Mouse (Mus musculus) brain, embryonic 14.5 days (tissue): ENCODE measurements around the gene Msantd3. TPM values are rescaled to one million over a fixed set of nuclear protein-coding genes. Genes with fewer than 3 reads are reported as not detected.

Experiments
- DNase-seq: peaks from one replicate; pipeline ENCODE4 v3.0.0-alpha.2; 2011; ENCODE audit warnings: low read depth
- CTCF ChIP-seq: fragments of 200-500 bp; IDR thresholded peaks from 2 replicates; pipeline ENCODE4 v1.5.1; 2012; ENCODE audit warnings: inconsistent platforms, mild to moderate bottlenecking, moderate library complexity, borderline replicate concordance; ENCODE audit not compliant: insufficient read depth, insufficient read length; ENCODE audit errors: extremely low read depth
- POLR2A ChIP-seq: fragments of 200-500 bp; IDR thresholded peaks from 2 replicates; pipeline ENCODE4 v1.6.1; 2012; ENCODE audit warnings: mild to moderate bottlenecking, inconsistent platforms, borderline replicate concordance; ENCODE audit not compliant: poor library complexity, insufficient read depth, insufficient read length, severe bottlenecking; ENCODE audit errors: extremely low read depth
- polyA plus RNA-seq: library from polyadenylated mRNA; depleted of rRNA; stranded (reverse); fragments of >200 nt; gene quantifications from 2 replicates; pipeline ENCODE4 v1.2.3, GENCODE M21; 2012; rRNA removed

The Msantd3 gene
- polyA plus RNA-seq, result 54.0 and 55.9 TPM in 2 replicates

- TF ChIP-seq POLR2A (peak; percentile 34), CTCF (no peak)
- peak; percentile 84 for DNase-seq
Observed at GRCm38 (mm10) chr4:48539841-48540575, at the start of gene Msantd3. Msantd3 (plus strand) TSS chr4:48539935.

- no peak for TF ChIP-seq CTCF
- no peak for TF ChIP-seq POLR2A
- peak; percentile 67 for DNase-seq
Observed at GRCm38 (mm10) chr4:48491290-48491743, 48.4 kb upstream of the Msantd3 start.

- no peak for TF ChIP-seq POLR2A
- TF ChIP-seq CTCF, result no peak
- DNase-seq, result no peak
Observed at GRCm38 (mm10) chr4:48492510-48492909, 47.2 kb upstream of the Msantd3 start.

- no peak for TF ChIP-seq POLR2A
- TF ChIP-seq CTCF, result no peak
- no peak for DNase-seq
Observed at GRCm38 (mm10) chr4:48510861-48511260, 28.9 kb upstream of the Msantd3 start.

- DNase-seq, result no peak
- TF ChIP-seq CTCF (no peak), POLR2A (no peak)
Observed at GRCm38 (mm10) chr4:48529559-48529958, 10.2 kb upstream of the Msantd3 start.

GRCm38 (mm10) chr4:48531804-48532601 is 7.7 kb upstream of the Msantd3 start:
- TF ChIP-seq CTCF, result no peak
- no peak for TF ChIP-seq POLR2A
- no peak for DNase-seq

GRCm38 (mm10) chr4:48536275-48536674 is 3.5 kb upstream of the Msantd3 start:
- no peak for TF ChIP-seq CTCF
- TF ChIP-seq POLR2A, result no peak
- no peak for DNase-seq

GRCm38 (mm10) chr4:48537024-48537423 is 2.7 kb upstream of the Msantd3 start:
- TF ChIP-seq POLR2A, result no peak
- peak; percentile 63 for DNase-seq

GRCm38 (mm10) chr4:48538581-48538980 is 1.2 kb upstream of the Msantd3 start:
- DNase-seq, result no peak
- no peak for TF ChIP-seq CTCF
- no peak for TF ChIP-seq POLR2A

- no peak for TF ChIP-seq CTCF
- 0 out of 2 replicates have a peak, but pooled peaks have one; percentile 17 for TF ChIP-seq POLR2A
- peak; percentile 70 for DNase-seq
Observed at GRCm38 (mm10) chr4:48540576-48541111, 909 bp downstream of the Msantd3 start.

GRCm38 (mm10) chr4:48541526-48542250 is 2.0 kb downstream of the Msantd3 start:
- TF ChIP-seq POLR2A (no peak), CTCF (no peak)
- DNase-seq, result peak; percentile 49

- DNase-seq, result no peak
- TF ChIP-seq POLR2A, result no peak
- no peak for TF ChIP-seq CTCF
Observed at GRCm38 (mm10) chr4:48542351-48542750, 2.6 kb downstream of the Msantd3 start.
